Mouse (Mus musculus) thymus, adult 2 months (tissue): ENCODE data around the gene Zfp11. TPM values are rescaled to one million over a fixed set of nuclear protein-coding genes. Genes with fewer than 3 reads are reported as not detected.
"Not testable (repeated sequence)": the region's sequence is repeated elsewhere in the genome, so short reads cannot be mapped to it uniquely, and the experiment has no call there.

ENCODE experiments used
- DNase-seq: peaks from one replicate; pipeline ENCODE4 v3.0.0; 2021
- H3K27ac ChIP-seq: fragments of 200-500 bp; 2 replicates; pipeline ENCODE4 v1.5.1; 2012; ENCODE audit warnings: low read length, control low read depth; ENCODE audit not compliant: control insufficient read depth, insufficient read depth
- H3K27me3 ChIP-seq: fragments of 200-500 bp; 2 replicates; pipeline ENCODE4 v1.6.1; 2012; ENCODE audit warnings: mild to moderate bottlenecking, low read length, moderate library complexity, mixed read lengths; ENCODE audit not compliant: control insufficient read depth, insufficient read depth
- H3K36me3 ChIP-seq: fragments of 200-500 bp; 2 replicates; pipeline ENCODE4 v1.6.1; 2012; ENCODE audit warnings: mild to moderate bottlenecking, low read length, moderate library complexity; ENCODE audit not compliant: control insufficient read depth, insufficient read depth
- H3K4me1 ChIP-seq: fragments of 200-500 bp; replicated peaks from 2 replicates; pipeline ENCODE4 v1.6.1; 2012; ENCODE audit warnings: low read length; ENCODE audit not compliant: control insufficient read depth, insufficient read depth
- H3K4me3 ChIP-seq: fragments of 200-500 bp; 2 replicates; pipeline ENCODE4 v1.5.1; 2012; ENCODE audit warnings: mild to moderate bottlenecking, low read length, control low read depth, moderate library complexity; ENCODE audit not compliant: control insufficient read depth, insufficient read depth
- CTCF ChIP-seq: fragments of 200-500 bp; IDR thresholded peaks from 2 replicates; pipeline ENCODE4 v1.5.1; 2012; ENCODE audit warnings: mild to moderate bottlenecking, control low read depth, low read length, moderate library complexity, borderline replicate concordance; ENCODE audit not compliant: control insufficient read depth, poor library complexity, insufficient read depth; ENCODE audit errors: extremely low read depth
- POLR2A ChIP-seq: fragments of 200-500 bp; IDR thresholded peaks from 2 replicates; pipeline ENCODE4 v1.6.1; 2012; ENCODE audit warnings: mild to moderate bottlenecking, low read length, control low read depth, moderate library complexity; ENCODE audit not compliant: control insufficient read depth, poor library complexity, insufficient read depth; ENCODE audit errors: extremely low read depth
- WGBS: fragments of 180-500 bp; shearing (Covaris S2); methylation state at CpG from one replicate; pipeline ENCODE4 v1.1.7; 2018; 5-methylcytosine and 5-hydroxymethylcytosine counted together
- polyA plus RNA-seq: library from polyadenylated mRNA; depleted of rRNA; stranded (reverse); fragments of >200 nt; gene quantifications from 2 replicates; pipeline ENCODE4 v1.2.3, GENCODE M21; 2012

Gene Zfp11
- polyA plus RNA-seq, 1 experiment, result 1.1 TPM

DNA sequence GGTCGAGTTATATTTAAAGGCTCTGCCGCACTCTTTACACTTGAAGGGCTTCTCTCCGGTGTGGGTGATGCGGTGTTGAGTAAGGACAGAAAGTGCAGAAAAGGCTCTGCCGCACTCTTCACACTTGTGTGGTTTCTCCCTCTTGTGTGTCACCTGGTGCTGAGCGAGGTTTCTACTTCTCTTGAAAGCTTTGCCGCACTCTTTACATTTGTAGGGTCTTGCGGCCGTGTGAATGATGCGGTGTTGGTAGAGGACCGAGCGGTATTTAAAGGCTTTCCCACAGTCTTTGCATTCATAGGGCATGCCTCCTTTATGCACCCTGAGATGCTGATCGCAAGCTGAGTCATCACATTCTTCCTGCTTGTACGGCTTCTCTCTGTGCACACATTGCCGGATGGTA is 12.0 kb downstream of the Zfp11 start:
- TF ChIP-seq CTCF, result no peak
- TF ChIP-seq POLR2A, result no peak
- peaks cover 4% of the 10 kb centered on the region; the same call in 1 of the 2 replicates for H3K36me3 ChIP-seq
- WGBS, result 97% methylated on average over 15 of the region's 15 CpGs

DNA sequence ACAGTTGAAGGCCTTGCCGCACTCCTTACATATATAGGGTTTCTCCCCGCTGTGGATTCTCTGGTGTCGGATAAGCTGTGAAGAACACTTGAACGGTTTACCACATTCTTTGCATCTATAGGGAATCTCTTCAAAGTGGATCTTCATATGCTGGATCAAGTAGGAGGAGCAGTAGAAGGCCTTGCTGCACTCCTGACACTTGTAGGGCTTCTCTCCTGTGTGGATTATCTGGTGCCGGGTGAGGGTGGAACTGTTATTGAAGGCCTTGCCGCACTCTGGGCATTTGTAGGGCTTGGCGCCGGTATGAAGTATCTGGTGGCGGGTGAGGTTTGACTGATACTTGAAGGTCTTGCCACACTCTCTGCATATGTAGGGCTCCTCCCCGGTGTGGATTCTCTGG is 12.9 kb downstream of the Zfp11 start:
- no peak overlapping the region for H3K4me3 ChIP-seq

More for the DNA sequence above, 12.0 kb downstream of the Zfp11 start:
- Histone ChIP-seq H3K4me3 (no peak overlapping the region), H3K4me1 (no peaks in the 10 kb centered on the region), H3K27me3 (no peaks in the 10 kb centered on the region), H3K27ac (no peak overlapping the region)
- no peak for DNase-seq

DNA sequence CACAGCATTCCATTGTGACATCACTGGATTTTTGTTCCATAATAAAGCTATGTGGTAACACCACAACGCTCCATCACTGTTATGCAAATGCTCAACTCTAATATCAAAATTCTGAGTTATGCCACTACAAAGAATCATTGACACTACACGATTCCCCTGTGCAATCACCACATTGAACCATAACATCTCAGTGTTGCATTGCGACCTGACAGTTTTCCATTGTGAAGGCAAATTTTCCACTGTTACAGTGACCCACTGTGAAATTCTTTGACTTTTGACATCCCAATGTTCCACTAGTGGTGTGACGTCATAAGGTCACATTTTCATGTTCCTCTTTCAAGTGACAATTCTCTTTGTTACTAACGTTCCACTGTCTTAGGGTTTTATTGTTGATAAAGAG is 19.0 kb downstream of the Zfp11 start:
- 96% methylated on average over 5 of the region's 5 CpGs for WGBS
- H3K27ac ChIP-seq, result no peak overlapping the region
- DNase-seq, result no peak
- H3K4me1 ChIP-seq, result no peaks in the 10 kb centered on the region
- H3K36me3 ChIP-seq, result no peaks in the 10 kb centered on the region
- TF ChIP-seq POLR2A, result no peak
- no peak for TF ChIP-seq CTCF
- no peaks in the 10 kb centered on the region for H3K27me3 ChIP-seq
- H3K4me3 ChIP-seq, result no peak overlapping the region

More for the DNA sequence above, 12.9 kb downstream of the Zfp11 start:
- no peak for DNase-seq
- WGBS, result 96% methylated on average over 10 of the region's 10 CpGs
- H3K36me3 ChIP-seq, result peaks cover 4% of the 10 kb centered on the region; the same call in 1 of the 2 replicates
- H3K27ac ChIP-seq, result no peak overlapping the region
- no peaks in the 10 kb centered on the region for H3K4me1 ChIP-seq
- no peak for TF ChIP-seq CTCF
- no peak for TF ChIP-seq POLR2A
- no peaks in the 10 kb centered on the region for H3K27me3 ChIP-seq

DNA sequence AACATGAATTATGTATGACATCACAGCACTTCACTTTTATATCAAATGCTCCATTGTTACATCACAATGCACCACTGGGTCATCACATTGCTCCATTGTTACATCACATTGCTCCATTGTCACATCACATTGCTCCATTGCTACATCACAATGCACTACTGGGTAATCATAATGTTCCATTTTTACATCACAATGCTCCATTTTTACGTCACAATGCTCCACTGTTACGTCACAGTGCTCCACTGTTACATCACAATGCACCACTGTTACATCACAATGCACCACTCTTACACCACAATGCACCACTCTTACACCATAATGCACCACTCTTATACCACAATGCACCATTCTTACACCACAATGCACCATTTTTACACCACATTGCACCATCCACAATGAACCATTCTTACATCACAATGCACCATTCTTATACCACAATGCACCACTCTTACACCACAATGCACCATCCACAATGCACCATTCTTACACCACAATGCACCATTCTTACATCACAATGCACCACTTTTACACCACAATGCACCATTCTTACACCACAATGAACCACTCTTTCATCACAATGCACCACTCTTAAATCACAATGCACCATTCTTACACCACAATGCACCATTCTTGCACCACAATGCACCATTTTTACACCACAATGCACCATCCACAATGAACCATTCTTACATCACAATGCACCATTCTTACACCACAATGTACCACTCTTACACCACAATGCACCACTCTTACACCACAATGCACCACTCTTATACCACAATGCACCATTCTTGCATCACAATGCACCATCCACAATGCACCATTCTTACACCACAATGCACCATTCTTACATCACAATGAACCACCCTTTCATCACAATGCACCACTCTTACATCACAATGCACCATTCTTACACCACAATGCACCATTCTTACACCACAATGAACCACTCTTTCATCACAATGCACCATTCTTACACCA is 37.3 kb downstream of the Zfp11 start:
- H3K27ac ChIP-seq, H3K4me1 ChIP-seq, H3K27me3 ChIP-seq, H3K4me3 ChIP-seq, DNase-seq, H3K36me3 ChIP-seq: not testable (repeated sequence)
- WGBS, result 91% methylated on average over 2 of the region's 2 CpGs

DNA sequence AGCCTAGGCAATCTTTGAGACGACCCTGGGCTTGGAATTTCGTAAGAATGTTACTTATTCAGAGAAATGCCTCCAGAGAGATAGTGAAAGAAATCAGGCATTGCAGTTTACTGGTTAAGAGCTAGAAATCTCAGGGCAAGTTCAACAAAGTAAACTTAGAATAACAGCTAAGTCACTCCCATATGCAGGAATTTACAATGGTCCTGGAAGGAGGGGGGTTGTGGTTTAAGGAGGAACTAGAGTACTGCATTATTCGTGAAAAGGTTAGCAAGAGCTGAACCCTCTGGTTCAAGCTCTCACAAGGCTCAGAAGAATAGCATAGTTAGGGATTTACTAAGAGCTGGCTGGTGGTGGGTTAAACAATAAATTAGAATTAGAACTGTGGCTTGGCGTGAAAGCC is 43.3 kb downstream of the Zfp11 start:
- not testable (repeated sequence) for DNase-seq, H3K27ac ChIP-seq, H3K4me1 ChIP-seq, H3K27me3 ChIP-seq, H3K4me3 ChIP-seq, H3K36me3 ChIP-seq
- 73% methylated on average over 4 of the region's 4 CpGs for WGBS

DNA sequence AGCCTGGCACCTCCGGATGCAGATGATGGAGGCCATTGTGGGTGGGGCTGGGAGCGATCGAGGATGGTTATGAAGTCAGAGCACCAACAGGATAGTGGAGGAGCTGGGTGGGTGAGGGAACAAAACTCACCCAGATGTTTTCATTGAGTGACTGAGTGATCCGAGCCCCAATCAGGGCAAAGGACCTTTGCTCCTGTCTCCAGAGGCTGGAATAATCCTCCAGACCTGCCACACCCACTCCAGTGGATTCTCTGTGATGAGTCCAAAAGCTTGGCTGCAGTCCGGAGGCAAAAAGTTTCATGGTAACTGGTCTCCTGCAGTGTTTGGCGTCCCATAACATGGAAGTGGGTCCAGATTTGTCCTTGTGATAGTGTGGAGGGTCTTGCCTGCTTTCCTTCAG is 43.8 kb downstream of the Zfp11 start:
- Histone ChIP-seq H3K4me3 (no peak overlapping the region), H3K4me1 (no peaks in the 10 kb centered on the region), H3K27ac (no peak overlapping the region), H3K27me3 (no peaks in the 10 kb centered on the region), H3K36me3 (no peaks in the 10 kb centered on the region)
- DNase-seq, result no peak
- TF ChIP-seq CTCF, result no peak
- WGBS, result 92% methylated on average over 6 of the region's 6 CpGs

DNA sequence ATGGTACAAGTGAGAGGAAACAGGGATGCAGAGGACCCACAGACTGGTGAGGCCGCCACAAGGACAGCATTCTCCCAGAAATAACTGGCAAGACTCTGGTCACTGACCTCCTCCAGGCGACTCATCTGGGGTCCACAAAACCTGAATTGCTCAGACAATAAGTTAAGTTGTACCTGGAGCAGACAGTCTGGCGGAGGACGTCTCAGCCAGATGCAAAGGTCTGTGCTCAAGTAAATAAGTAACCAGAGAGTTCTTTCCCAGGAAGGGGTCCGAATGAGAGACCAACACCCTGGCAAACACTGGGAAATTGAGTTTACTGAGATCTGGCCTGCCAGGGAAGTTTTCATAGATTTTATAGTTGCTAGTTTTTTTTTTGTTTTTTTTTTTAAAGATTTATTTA is 48.5 kb downstream of the Zfp11 start:
- H3K27me3 ChIP-seq, result no peaks in the 10 kb centered on the region
- no peaks in the 10 kb centered on the region for H3K4me1 ChIP-seq
- no peak overlapping the region for H3K4me3 ChIP-seq
- no peak for DNase-seq
- TF ChIP-seq POLR2A (no peak), CTCF (no peak)
- no peak overlapping the region for H3K27ac ChIP-seq
- no peaks in the 10 kb centered on the region for H3K36me3 ChIP-seq
- 91% methylated on average over 5 of the region's 5 CpGs for WGBS

DNA sequence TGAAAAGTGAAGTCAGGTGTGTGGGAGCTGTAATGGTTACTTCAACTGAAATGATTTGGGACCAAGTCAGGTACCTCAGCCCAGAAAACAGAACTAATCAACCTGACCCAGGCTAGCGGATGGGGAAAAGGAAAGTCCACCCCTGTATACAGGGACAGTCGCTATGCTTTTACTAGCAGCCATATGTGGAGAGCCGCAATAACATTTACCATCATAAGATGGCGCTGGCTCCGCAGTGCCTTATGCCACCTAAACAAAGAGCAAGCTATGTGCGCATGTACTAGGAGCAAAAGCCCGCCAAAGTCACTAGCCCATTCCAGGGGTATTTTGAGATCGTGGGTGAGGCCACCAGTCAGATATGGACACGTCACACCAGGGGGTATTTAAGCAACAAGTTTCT is 49.3 kb downstream of the Zfp11 start:
- not testable (repeated sequence) for H3K27me3 ChIP-seq, H3K27ac ChIP-seq, H3K4me1 ChIP-seq, H3K36me3 ChIP-seq, H3K4me3 ChIP-seq, DNase-seq
- 69% methylated on average over 9 of the region's 9 CpGs for WGBS
